Mouse (Mus musculus) midbrain, postnatal 0 days (tissue): ENCODE results near the gene Ptprm. TPM values are rescaled to one million over a fixed set of nuclear protein-coding genes. Genes with fewer than 3 reads are reported as not detected.

Source experiments
- ATAC-seq: fragments of 200-750 bp; cut with Nextera tagmentation; 2 replicates; pipeline ENCODE4 v1.8.0; 2017; ENCODE audit warnings: moderate number of reproducible peaks, mild to moderate bottlenecking, moderate TSS enrichment, moderate library complexity; ENCODE audit not compliant: low FRiP score
- DNase-seq: peaks from one replicate; pipeline ENCODE4 v3.0.0-alpha.2; 2015; ENCODE audit warnings: low spot score
- H3K27ac ChIP-seq: fragments of 300-500 bp; sonication (generic); 2 replicates; pipeline ENCODE4 v1.5.1; 2014; ENCODE audit warnings: low read depth, mild to moderate bottlenecking, low read length, mixed read lengths
- H3K27me3 ChIP-seq: fragments of 300-500 bp; sonication (generic); 2 replicates; pipeline ENCODE4 v1.6.1; 2014; ENCODE audit warnings: low read length, control low read depth, mixed read lengths; ENCODE audit not compliant: insufficient read depth
- H3K36me3 ChIP-seq: fragments of 300-500 bp; sonication (generic); 2 replicates; pipeline ENCODE4 v1.6.1; 2014; ENCODE audit warnings: low read length, control low read depth, mixed read lengths; ENCODE audit not compliant: insufficient read depth
- H3K4me1 ChIP-seq: fragments of 300-500 bp; sonication (generic); 2 replicates; pipeline ENCODE4 v1.6.1; 2014; ENCODE audit warnings: mild to moderate bottlenecking, control low read depth, antibody characterized with exemption, low read length, mixed read lengths; ENCODE audit not compliant: insufficient read depth
- H3K4me2 ChIP-seq: fragments of 300-500 bp; sonication (generic); 2 replicates; pipeline ENCODE4 v1.6.1; 2014; ENCODE audit warnings: low read depth, mild to moderate bottlenecking, low read length, mixed read lengths; ENCODE audit not compliant: poor library complexity, severe bottlenecking
- H3K4me3 ChIP-seq: fragments of 300-500 bp; sonication (generic); 2 replicates; pipeline ENCODE4 v1.5.1; 2014; ENCODE audit warnings: low read depth, mild to moderate bottlenecking, low read length, moderate library complexity
- H3K9ac ChIP-seq: fragments of 300-500 bp; sonication (generic); replicated peaks from 2 replicates; pipeline ENCODE4 v1.6.1; 2014; ENCODE audit warnings: mild to moderate bottlenecking, low read length, moderate library complexity, mixed read lengths; ENCODE audit not compliant: poor library complexity, severe bottlenecking
- H3K9me3 ChIP-seq: fragments of 300-500 bp; sonication (generic); 2 replicates; pipeline ENCODE4 v1.6.1; 2016; ENCODE audit warnings: low read length, control low read depth
- CTCF ChIP-seq: IDR thresholded peaks from 2 replicates; pipeline ENCODE4 v1.5.1; 2016; ENCODE audit warnings: antibody characterized with exemption, mild to moderate bottlenecking
- WGBS: fragments of 180-500 bp; shearing (Covaris S2); extraction: QIAGEN DNeasy Blood & Tissue Kit; methylation state at CpG from one replicate; pipeline ENCODE4 v1.1.7; 2014; 5-methylcytosine and 5-hydroxymethylcytosine counted together
- polyA plus RNA-seq: library from polyadenylated mRNA; unstranded; fragments of >200 nt; fragmentation: Nextera tagmentation; extraction: Ambion mirVana; gene quantifications from 2 replicates; pipeline ENCODE4 v1.2.1, GENCODE M21; 2015
- total RNA-seq: library from RNA; depleted of rRNA; stranded (reverse); fragments of >200 nt; gene quantifications from 2 replicates; pipeline ENCODE4 v1.2.3, GENCODE M21; 2014

The Ptprm gene
- total and polyA plus RNA-seq, 2 experiments from 2014 or later = 18.3 to 43.5 TPM

DNA sequence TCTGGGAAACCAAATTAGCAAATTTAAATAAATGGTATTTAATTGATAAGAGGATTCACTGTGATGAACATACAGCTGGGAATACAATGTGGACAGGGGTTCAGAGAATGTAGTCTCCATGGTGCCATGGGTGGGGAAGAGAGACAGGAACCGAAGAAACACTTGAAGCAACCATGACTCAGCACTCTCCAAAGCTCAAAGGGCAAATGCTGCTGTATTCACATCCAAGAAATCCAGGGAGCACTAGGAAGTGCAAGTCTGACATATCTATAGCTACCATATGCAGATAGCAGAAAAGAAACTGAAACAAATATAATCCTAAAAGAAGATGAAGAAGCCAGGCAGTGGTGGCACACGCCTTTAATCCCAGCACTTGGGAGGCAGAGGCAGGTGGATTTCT is 531.9 kb downstream of the Ptprm start:
- no peak for TF ChIP-seq CTCF
- no peaks in the 10 kb centered on the region for H3K36me3 ChIP-seq
- no peaks in the 10 kb centered on the region for H3K9me3 ChIP-seq
- no peaks in the 10 kb centered on the region for H3K27me3 ChIP-seq
- H3K4me3 ChIP-seq = no peak overlapping the region
- no peaks in the 10 kb centered on the region for H3K4me1 ChIP-seq
- ATAC-seq (no peak), DNase-seq (no peak)
- no peak overlapping the region for H3K9ac ChIP-seq
- H3K4me2 ChIP-seq = no peak overlapping the region
- H3K27ac ChIP-seq = no peak overlapping the region
- 80% methylated on average over 2 of the region's 2 CpGs for WGBS

DNA sequence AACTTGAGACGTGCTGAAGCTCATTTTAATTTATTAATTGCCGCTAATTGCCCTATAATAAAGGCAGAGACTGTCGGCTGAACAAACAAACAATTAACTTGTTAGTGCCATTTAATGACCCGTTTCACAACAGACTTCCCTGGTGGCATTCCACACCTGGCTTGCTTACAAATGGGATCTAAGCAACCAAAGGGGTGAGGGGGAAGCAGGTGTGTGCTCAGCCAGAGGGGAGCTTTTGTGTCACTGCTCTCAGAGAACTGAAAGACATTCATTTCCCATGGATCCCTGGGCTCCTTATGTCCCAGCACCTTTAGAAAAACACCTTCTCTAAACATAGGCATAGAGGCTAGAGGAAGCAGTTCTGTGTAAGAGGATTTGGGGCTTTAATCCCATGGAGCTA is 536.9 kb downstream of the Ptprm start:
- H3K9ac ChIP-seq = no peak overlapping the region
- no peak overlapping the region for H3K4me3 ChIP-seq
- H3K27me3 ChIP-seq = no peaks in the 10 kb centered on the region
- H3K27ac ChIP-seq = no peak overlapping the region
- WGBS = 75% methylated on average over 4 of the region's 4 CpGs
- ATAC-seq (no peak), DNase-seq (peak; percentile 15)
- no peak overlapping the region for H3K4me2 ChIP-seq
- no peaks in the 10 kb centered on the region for H3K4me1 ChIP-seq
- no peak for TF ChIP-seq CTCF
- H3K9me3 ChIP-seq = no peaks in the 10 kb centered on the region
- H3K36me3 ChIP-seq = no peaks in the 10 kb centered on the region

DNA sequence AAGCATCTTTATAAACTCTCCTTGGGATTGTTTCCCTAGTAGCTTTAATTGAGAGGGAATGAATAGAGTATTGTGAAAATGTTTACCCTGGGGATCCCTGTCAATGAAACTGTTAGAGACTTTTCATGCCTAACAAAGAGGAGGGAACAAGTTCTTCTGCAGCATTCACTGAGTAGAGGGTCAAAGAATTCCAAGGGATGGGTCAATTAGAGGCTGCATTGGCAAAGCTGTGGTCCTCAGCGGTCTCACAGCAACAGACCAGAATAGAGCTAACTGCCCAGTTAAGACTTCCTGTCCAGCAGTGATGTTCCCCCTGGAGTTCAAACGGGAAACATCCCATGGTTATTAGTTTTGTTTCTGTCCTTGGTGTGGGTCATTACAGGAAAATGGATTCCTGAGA is 538.3 kb downstream of the Ptprm start:
- Histone ChIP-seq H3K4me3 (no peak overlapping the region), H3K27ac (no peak overlapping the region), H3K4me1 (no peaks in the 10 kb centered on the region), H3K9me3 (no peaks in the 10 kb centered on the region), H3K27me3 (no peaks in the 10 kb centered on the region), H3K36me3 (no peaks in the 10 kb centered on the region), H3K4me2 (no peak overlapping the region), H3K9ac (no peak overlapping the region)
- 25% methylated on average over 2 of the region's 2 CpGs for whole genome bisulfite sequencing
- ATAC-seq (no peak), DNase-seq (peak; percentile 46)
- TF ChIP-seq CTCF = no peak

DNA sequence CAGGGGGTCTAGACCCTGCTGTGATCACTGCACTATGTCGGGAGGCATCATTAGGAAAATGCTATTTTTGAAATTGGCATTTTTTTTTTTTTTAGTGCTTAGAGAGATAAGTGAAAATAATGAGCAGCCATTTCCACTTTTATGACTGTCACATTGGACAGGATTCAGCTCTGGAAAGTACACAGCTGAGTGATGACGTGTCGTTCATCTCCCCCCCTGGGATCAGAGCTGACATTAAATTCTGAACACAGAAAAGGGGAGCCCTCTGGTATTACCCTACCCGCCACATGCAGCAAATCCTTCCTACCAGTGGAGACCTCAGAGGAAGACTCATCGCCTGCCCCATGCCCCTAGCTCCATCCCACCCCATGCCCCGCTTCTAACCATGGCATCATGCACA is 540.5 kb downstream of the Ptprm start:
- no peak for DNase-seq
- no peaks in the 10 kb centered on the region for H3K27me3 ChIP-seq
- no peaks in the 10 kb centered on the region for H3K4me1 ChIP-seq
- H3K27ac ChIP-seq = no peak overlapping the region
- no peak overlapping the region for H3K4me3 ChIP-seq
- no peak overlapping the region for H3K4me2 ChIP-seq
- H3K36me3 ChIP-seq = 0 out of 2 replicates have a peak, but pooled peaks cover 2% of the 10 kb centered on the region
- WGBS = 63% methylated on average over 6 of the region's 6 CpGs
- H3K9ac ChIP-seq = no peak overlapping the region
- TF ChIP-seq CTCF = no peak
- ATAC-seq = no peak
- no peaks in the 10 kb centered on the region for H3K9me3 ChIP-seq

DNA sequence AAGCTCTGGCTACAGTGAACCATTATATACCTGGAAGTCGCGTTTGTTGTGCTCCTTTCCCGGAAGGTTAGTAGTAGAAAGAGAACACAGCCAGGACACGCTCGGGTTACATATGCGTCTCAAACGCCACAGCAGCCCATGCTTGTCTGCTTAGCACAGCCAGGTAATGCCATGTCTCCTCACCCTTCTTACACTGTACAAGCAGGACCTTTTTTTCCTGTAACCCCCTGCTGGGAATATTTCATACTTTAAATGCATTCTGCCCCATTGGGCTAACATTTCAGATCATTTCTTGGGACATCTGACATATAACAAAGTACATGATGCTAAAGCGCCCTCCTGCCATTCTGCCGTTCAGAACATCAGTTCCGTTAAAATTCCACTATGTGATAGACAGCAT is 540.9 kb downstream of the Ptprm start:
- no peak for ATAC-seq
- H3K27ac ChIP-seq = no peak overlapping the region
- 79% methylated on average over 10 of the region's 10 CpGs for WGBS
- no peak overlapping the region for H3K4me2 ChIP-seq
- no peak overlapping the region for H3K9ac ChIP-seq
- 0 out of 2 replicates have a peak, but pooled peaks cover 2% of the 10 kb centered on the region for H3K36me3 ChIP-seq
- H3K4me3 ChIP-seq = no peak overlapping the region
- no peaks in the 10 kb centered on the region for H3K27me3 ChIP-seq
- TF ChIP-seq CTCF = no peak
- no peaks in the 10 kb centered on the region for H3K4me1 ChIP-seq
- no peaks in the 10 kb centered on the region for H3K9me3 ChIP-seq
- no peak for DNase-seq

DNA sequence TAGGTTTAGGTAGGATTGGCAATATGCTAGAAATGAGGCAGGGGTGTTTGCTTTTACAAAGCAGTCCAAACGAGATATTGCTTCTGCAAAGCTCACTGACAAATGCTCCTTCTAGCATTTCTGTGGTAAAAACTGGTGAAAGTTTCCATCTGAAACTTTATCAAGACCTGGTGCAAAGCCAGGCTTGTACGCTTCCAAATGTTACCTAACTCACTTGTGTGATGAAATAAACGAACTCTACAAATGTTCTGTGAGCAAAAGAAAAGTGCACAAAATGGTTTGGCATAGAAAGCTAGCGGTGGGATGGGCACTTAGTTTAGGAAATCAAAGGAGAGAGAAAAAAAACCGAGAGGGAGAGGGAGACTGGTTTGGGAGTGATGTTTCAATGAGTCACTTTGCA is 544.5 kb downstream of the Ptprm start:
- Histone ChIP-seq H3K4me3 (no peak overlapping the region), H3K27ac (no peak overlapping the region), H3K4me2 (no peak overlapping the region), H3K4me1 (no peaks in the 10 kb centered on the region), H3K9ac (no peak overlapping the region), H3K9me3 (no peaks in the 10 kb centered on the region), H3K36me3 (0 out of 2 replicates have a peak, but pooled peaks cover 2% of the 10 kb centered on the region), H3K27me3 (no peaks in the 10 kb centered on the region)
- TF ChIP-seq CTCF = no peak
- WGBS = 83% methylated on average over 5 of the region's 5 CpGs
- ATAC-seq = no peak
- no peak for DNase-seq
